Mouse (Mus musculus): ENCODE measurements around the gene Psmc3. TPM values are rescaled to one million over a fixed set of nuclear protein-coding genes. Genes with fewer than 3 reads are reported as not detected.

Psmc3 gene
- total RNA-seq (2023) = 106 to 119 TPM (median 112 TPM) in 4 replicates

DNA sequence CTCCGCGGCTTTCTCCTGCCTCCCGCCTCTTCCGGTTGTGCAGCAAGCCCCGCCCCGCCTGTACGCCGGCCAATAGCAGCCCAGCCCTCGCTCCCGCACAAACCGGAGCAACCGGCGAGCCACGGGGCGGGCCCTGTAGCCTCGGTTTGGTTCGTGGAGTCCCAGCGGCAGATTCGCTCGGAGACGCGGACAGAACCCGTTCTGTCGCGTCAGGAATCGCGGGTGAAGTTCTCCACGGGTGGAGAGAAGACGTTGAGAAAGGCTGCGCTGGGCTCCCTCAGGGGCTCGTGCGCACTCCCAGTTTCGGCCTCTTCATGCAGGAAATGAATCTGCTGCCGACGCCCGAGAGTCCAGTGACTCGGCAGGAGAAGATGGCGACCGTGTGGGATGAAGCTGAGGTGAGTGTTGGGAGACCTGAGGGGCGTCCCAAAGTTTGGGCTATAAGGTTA lies at the start of gene Psmc3:
TSS of gene Psmc3 (plus strand) at position 76 of the 449 bp plus-strand sequence.

DNA sequence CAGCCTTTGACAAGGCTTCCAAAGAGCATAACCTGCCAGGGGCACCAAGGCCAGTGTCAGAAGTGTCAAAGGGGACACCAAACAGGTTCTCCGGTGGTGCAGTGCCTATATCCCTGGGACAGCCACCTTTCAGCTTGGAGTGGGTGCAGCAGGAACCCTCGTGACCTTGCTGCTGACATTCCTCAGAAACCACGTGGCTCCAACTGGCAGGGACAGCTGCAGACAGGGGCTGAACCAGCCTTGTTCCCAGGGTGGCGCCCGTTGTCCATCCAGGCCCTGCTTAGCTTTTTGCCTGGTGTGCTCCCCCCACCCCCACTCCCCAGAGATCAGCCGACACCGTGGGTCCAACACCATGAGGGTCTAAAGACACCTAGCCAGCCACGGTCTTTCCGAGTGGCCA lies 18.4 kb upstream of the Psmc3 start, which contains the start of gene Rapsn:
TSS of gene Rapsn (plus strand) at position 236 of the 400 bp plus-strand sequence.

DNA sequence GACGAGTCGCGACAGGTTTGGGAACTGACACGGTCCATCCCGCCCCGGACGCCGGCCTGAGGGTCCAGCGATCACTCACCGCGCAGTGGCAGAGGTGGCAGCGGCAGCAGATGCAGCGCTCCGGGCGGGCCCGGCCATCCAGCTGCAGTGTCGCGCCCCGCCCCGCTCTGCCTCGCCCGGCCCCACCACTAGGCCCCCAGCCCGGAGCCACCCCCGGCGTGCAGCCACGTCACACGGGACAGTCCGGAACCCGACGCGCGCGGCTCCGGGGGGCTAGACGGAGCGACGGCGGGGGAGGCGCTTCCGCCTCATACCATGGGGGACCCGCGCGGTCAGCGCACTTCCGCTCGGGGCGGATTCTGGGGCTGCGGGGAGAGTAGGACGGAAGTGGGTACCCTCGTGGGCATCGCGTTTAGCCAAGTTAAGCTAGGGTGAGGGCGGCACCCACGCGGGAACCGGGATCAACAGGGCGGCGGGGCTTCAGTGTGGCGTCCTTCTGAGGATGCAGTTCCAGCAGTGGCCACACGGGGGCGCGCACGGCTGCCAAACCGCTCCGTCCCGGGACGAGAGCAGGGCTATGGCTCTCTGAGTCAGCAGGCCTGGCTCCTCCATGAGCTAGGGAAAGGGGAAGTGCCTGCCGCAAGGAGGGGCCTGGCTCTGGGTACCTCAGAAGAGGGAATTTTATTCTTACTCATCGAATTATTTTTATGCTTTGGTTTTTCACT lies 16.4 kb downstream of the Psmc3 start, which contains the start of gene Slc39a13:
TSS of gene Slc39a13 (minus strand) at position 342 of the 725 bp plus-strand sequence.

DNA sequence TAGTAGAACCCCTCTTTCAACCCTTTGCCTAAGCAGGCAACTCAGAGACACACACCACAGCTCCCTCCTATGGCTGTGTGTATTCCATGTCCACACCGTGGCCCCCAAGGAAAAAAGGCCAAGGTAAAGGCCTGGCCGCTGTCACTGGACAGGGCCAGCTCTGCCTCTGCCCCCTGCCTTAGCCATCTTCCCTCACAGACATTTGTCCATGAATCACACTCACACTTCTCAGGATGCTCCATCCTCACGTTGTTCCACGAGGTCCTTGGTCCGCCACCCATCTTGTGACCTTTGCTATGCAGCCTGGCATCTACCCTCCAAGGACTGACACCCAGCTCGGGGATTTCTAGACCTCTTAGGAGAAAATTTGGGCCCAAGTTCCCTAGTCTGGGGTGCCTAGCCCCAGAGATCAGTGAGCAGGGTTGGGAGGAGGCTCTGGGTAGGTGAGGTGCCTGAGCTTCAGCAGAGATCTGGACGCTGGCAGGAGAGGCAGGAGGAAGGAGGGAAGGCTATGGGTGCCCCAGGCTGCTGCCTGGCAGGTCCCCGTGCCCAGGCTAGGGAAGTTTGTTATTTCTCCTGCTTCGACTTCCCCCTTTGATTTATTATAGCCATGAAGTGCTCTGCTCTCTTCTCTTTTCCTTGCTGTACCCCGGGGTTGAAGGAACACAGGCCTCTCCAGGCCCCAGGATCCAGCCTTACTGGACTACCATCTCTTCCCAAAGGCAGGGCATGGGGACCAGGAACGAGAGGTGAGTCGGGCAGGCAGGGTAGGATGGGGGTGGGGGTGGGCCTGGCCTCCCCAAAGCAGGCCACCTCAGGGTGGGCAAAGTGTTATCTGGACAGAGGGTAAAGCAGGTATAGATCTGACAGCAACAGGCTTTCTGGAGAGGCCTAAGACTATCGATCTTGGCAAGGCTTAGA lies 28.2 kb downstream of the Psmc3 start, which contains the start of gene Spi1:
TSS of gene Spi1 (plus strand) at position 616 of the 921 bp plus-strand sequence.

Other genes starting within 250 kb of the Psmc3 start
- gene Mtch2, start 206.9 kb upstream of the Psmc3 start, total RNA-seq (2023) = 93.4 to 106 TPM (median 101 TPM) in 4 replicates
- gene C1qtnf4, start 168.1 kb upstream of the Psmc3 start, total RNA-seq (2023) = 0.45 TPM in 1 of 4 replicates, not detected in the others
- 25.4 to 29.5 TPM (median 27.6 TPM) in 4 replicates for gene Kbtbd4, start 149.3 kb upstream of the Psmc3 start, total RNA-seq (2023)
- 126 to 153 TPM (median 135 TPM) in 4 replicates for gene Ndufs3, start 149.2 kb upstream of the Psmc3 start, total RNA-seq (2023)
- 70.0 to 88.9 TPM (median 82.2 TPM) in 4 replicates for gene Celf1, start 113.6 kb upstream of the Psmc3 start, total RNA-seq (2023)
- gene Rapsn, start 18.4 kb upstream of the Psmc3 start, total RNA-seq (2023) = 0.57 to 0.58 TPM in 2 of 4 replicates, not detected in the others
- 20.1 to 27.0 TPM (median 22.7 TPM) in 4 replicates for gene Slc39a13, start 16.4 kb downstream of the Psmc3 start, total RNA-seq (2023)
- 94.6 to 123 TPM (median 103 TPM) in 4 replicates for gene Spi1, start 28.4 kb downstream of the Psmc3 start, total RNA-seq (2023)
- gene Mybpc3, start 64.1 kb downstream of the Psmc3 start, total RNA-seq (2023) = 1.5 to 1.9 TPM (median 1.7 TPM) in 4 replicates
- gene Madd, start 129.8 kb downstream of the Psmc3 start, total RNA-seq (2023) = 97.5 to 113 TPM (median 111 TPM) in 4 replicates
- 2.2 to 4.7 TPM (median 2.6 TPM) in 4 replicates for gene Nr1h3, start 148.8 kb downstream of the Psmc3 start, total RNA-seq (2023)
- gene Acp2, start 148.9 kb downstream of the Psmc3 start, total RNA-seq (2023) = 3.9 to 5.7 TPM (median 4.4 TPM) in 4 replicates
- gene Ddb2, start 183.0 kb downstream of the Psmc3 start, total RNA-seq (2023) = 39.2 to 49.1 TPM (median 43.6 TPM) in 4 replicates
- gene Pacsin3, start 201.9 kb downstream of the Psmc3 start, total RNA-seq (2023) = not detected in 4 replicates
- gene Arfgap2, start 211.0 kb downstream of the Psmc3 start, total RNA-seq (2023) = 151 to 189 TPM (median 166 TPM) in 4 replicates

All from B cell, adult 62 days (primary cell).